Mouse (Mus musculus): Measurements from ENCODE around the gene Adgrf3. TPM values are rescaled to one million over a fixed set of nuclear protein-coding genes. Genes with fewer than 3 reads are reported as not detected.

Adgrf3 gene
- total RNA-seq, 1 experiment from 2014 or later = not detected

DNA sequence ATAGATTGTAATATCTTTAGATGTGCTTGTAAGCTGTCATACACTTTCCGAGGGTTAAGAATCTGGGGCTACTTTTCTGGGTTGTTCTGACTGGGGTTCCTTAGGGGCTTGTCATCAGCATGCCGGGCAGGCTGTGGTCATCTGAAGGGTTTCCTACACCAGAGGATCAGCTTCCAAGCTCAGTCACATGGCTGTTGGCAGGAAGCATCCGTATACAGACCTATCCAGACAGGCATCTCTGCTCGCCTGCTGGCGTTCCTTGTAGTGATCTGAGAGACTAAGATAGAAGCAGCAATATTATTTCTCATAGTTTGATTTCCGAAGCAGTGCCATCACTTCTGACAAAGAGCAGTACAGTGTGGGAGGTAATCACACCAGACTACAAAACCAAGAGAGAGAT is 45.9 kb downstream of the Adgrf3 start:
- no peak for ATAC-seq (replicated peaks in 1 of 2; ENCODE audit: insufficient read depth in 1 of 2, low FRiP score in 2 of 2, low TSS enrichment in 1 of 2, low read depth in 1 of 2, poor library complexity in 2 of 2, severe bottlenecking in 2 of 2)

- 0 out of 4 replicates have a peak, but pooled peaks of 1 of the 2 experiments have one; percentile 5 for ATAC-seq (replicated peaks in 1 of 2; ENCODE audit: insufficient read depth in 1 of 2, low FRiP score in 2 of 2, low TSS enrichment in 1 of 2, low read depth in 1 of 2, poor library complexity in 2 of 2, severe bottlenecking in 2 of 2)
These were observed 49.5 kb downstream of the Adgrf3 start for GRCm38 (mm10) chr5:30155821-30156629.

GRCm38 (mm10) chr5:30155395-30155792 is 50.1 kb downstream of the Adgrf3 start:
- ATAC-seq (replicated peaks in 1 of 2; ENCODE audit: insufficient read depth in 1 of 2, low FRiP score in 2 of 2, low TSS enrichment in 1 of 2, low read depth in 1 of 2, poor library complexity in 2 of 2, severe bottlenecking in 2 of 2) = peak in 1 of 2 experiments; percentile 16; a peak in 3 of 4 replicates

- ATAC-seq (replicated peaks in 1 of 2; ENCODE audit: insufficient read depth in 1 of 2, low FRiP score in 2 of 2, low TSS enrichment in 1 of 2, low read depth in 1 of 2, poor library complexity in 2 of 2, severe bottlenecking in 2 of 2) = peak; percentile 90 to 91
These were observed 50.8 kb downstream of the Adgrf3 start, which contains the start of the genes Hadha and Hadhb for GRCm38 (mm10) chr5:30154474-30155394. Gene Hadha (minus strand): TSS chr5:30155162. Gene Hadhb (plus strand): TSS chr5:30155248.

DNA sequence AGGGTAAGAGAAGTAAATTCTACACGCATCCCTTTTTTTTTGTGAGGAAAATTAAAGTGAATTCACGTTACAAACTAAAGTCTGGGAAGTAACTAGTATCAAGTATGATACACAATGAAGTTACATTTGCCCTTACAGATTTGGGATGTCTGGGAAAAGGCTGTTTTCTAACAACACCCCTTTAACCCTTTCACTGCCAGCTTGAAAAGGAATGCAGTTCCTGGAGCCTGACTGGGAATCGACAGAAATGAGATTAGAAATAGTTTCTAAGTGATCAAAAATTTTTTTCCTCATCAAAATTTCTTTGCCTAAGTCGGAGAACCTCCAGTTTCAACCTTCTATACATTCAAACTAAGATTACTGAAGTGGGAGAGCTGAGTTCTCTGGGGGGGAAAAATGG is 51.5 kb downstream of the Adgrf3 start:
- no peak for ATAC-seq (replicated peaks in 1 of 2; ENCODE audit: insufficient read depth in 1 of 2, low FRiP score in 2 of 2, low TSS enrichment in 1 of 2, low read depth in 1 of 2, poor library complexity in 2 of 2, severe bottlenecking in 2 of 2)

DNA sequence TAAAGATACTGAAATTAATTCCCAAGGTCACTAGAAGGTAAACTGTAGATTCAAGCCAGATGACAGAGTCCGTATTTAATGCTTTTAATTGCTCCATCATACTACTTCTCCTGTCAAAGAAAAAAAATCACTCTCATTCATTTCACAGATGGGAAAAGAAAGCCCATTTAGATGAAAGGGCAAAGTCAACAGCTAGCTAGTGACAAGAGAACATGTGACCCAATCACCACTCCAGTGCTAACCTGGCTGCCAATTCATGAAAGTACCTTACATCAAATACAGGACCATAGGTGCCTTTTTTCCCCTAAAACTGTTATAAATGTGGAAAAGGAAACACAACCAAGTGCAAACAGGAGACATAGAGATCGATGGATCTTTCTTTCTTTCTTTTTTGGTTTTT is 52.3 kb downstream of the Adgrf3 start:
- no peak for ATAC-seq (replicated peaks in 1 of 2; ENCODE audit: insufficient read depth in 1 of 2, low FRiP score in 2 of 2, low TSS enrichment in 1 of 2, low read depth in 1 of 2, poor library complexity in 2 of 2, severe bottlenecking in 2 of 2)

- no peak for ATAC-seq (replicated peaks in 1 of 2; ENCODE audit: insufficient read depth in 1 of 2, low FRiP score in 2 of 2, low TSS enrichment in 1 of 2, low read depth in 1 of 2, poor library complexity in 2 of 2, severe bottlenecking in 2 of 2)
These were observed 53.1 kb downstream of the Adgrf3 start for GRCm38 (mm10) chr5:30152413-30152812.

- no peak for ATAC-seq (replicated peaks in 1 of 2; ENCODE audit: insufficient read depth in 1 of 2, low FRiP score in 2 of 2, low TSS enrichment in 1 of 2, low read depth in 1 of 2, poor library complexity in 2 of 2, severe bottlenecking in 2 of 2)
These were observed 53.5 kb downstream of the Adgrf3 start for GRCm38 (mm10) chr5:30152007-30152406.

GRCm38 (mm10) chr5:30148133-30148920 is 57.2 kb downstream of the Adgrf3 start:
- no peak for ATAC-seq (replicated peaks in 1 of 2; ENCODE audit: insufficient read depth in 1 of 2, low FRiP score in 2 of 2, low TSS enrichment in 1 of 2, low read depth in 1 of 2, poor library complexity in 2 of 2, severe bottlenecking in 2 of 2)

- no peak for ATAC-seq (replicated peaks in 1 of 2; ENCODE audit: insufficient read depth in 1 of 2, low FRiP score in 2 of 2, low TSS enrichment in 1 of 2, low read depth in 1 of 2, poor library complexity in 2 of 2, severe bottlenecking in 2 of 2)
These were observed 59.0 kb downstream of the Adgrf3 start for GRCm38 (mm10) chr5:30146526-30146925.

Other genes with a start within 250 kb of the Adgrf3 start
- 0.38 and 2.1 TPM in 2 replicates for gene Il6, start 192.6 kb downstream of the Adgrf3 start, total RNA-seq (2017)
- 139 and 165 TPM in 2 replicates for gene Tyms, start 132.1 kb downstream of the Adgrf3 start, total RNA-seq (2017)
- gene Garem2, start 100.6 kb downstream of the Adgrf3 start, total RNA-seq (2017) = not detected in 2 replicates
- not detected in 2 replicates for gene 3110082J24Rik, start 99.6 kb downstream of the Adgrf3 start, total RNA-seq (2017)
- gene Hadha, start 50.6 kb downstream of the Adgrf3 start, total RNA-seq (2017) = 123 and 139 TPM in 2 replicates
- 53.2 and 65.6 TPM in 2 replicates for gene Hadhb, start 50.5 kb downstream of the Adgrf3 start, total RNA-seq (2017)
- 30.1 and 62.5 TPM in 2 replicates for gene Selenoi, start 26.9 kb upstream of the Adgrf3 start, total RNA-seq (2017)
- not detected in 2 replicates for gene Drc1, start 75.7 kb upstream of the Adgrf3 start, total RNA-seq (2017)

All from hematopoietic stem cell, adult 5-6 weeks (primary cell).